Mouse (Mus musculus) cerebellum, adult 2 months (tissue): ENCODE measurements around the gene Cngb1.

Experiments used
- CTCF ChIP-seq: fragments of 200-500 bp; IDR thresholded peaks from 2 replicates; pipeline ENCODE4 v1.5.1; 2011; ENCODE audit warnings: low read depth, mild to moderate bottlenecking, control low read depth, low read length, moderate library complexity, borderline replicate concordance; ENCODE audit not compliant: insufficient read depth
- POLR2A ChIP-seq: fragments of 200-500 bp; IDR thresholded peaks from 2 replicates; pipeline ENCODE4 v1.6.1; 2011; ENCODE audit warnings: low read length, control low read depth, borderline replicate concordance; ENCODE audit not compliant: insufficient read depth

DNA sequence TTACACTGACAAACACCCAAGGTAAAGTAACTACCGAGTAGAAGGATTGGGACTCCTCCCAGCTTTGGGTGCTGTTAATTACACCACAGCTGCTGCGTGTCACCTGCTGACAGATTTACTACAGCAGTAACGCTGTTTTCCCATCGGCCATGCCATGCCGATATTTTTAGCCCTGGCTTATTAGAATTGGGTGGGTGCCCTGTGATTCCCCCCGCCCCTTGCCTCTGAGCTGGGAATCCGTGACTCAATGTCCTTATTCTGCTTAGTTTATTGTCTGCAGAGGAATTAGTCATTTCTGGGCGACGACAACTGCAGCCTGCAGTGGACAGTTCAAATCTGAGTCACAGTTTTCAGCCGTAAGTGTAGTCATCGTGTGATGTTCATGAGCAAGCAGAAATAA lies 96.5 kb downstream of the Cngb1 start:
- TF ChIP-seq POLR2A (no peak), CTCF (no peak)
